Mouse (Mus musculus): ENCODE data around the gene Sp100.
"Not testable (repeated sequence)": the region's sequence is repeated elsewhere in the genome, so short reads cannot be mapped to it uniquely, and the experiment has no call there.

GRCm38 (mm10) chr1:85618689-85619088 is 31.1 kb upstream of the Sp100 start:
- TF ChIP-seq POLR2A (IDR thresholded peaks at IDR 0.05; ENCODE audit: insufficient read length, low read depth); TCF12 (IDR thresholded peaks at IDR 0.05; ENCODE audit: insufficient read depth, poor library complexity, severe bottlenecking); MAX (IDR thresholded peaks at IDR 0.05; ENCODE audit: low read depth); USF1 (IDR thresholded peaks at IDR 0.05; ENCODE audit: low read depth): not testable (repeated sequence)
